Mouse (Mus musculus) MEL (cell line): Measurements from ENCODE around the gene P2rx7.

Experiments
- CTCF ChIP-seq, 3 experiments: IDR thresholded peaks in 2 of 3; conservative IDR thresholded peaks in 1 of 3; 2 replicates each; pipeline ENCODE4 v1.5.1; 2011 to 2012; ENCODE audit warnings: low read length in 3 of 3, low read depth in 2 of 3, mild to moderate bottlenecking in 2 of 3, improper control_type of control experiment in 1 of 3, inconsistent platforms in 1 of 3, mixed read lengths in 1 of 3, moderate library complexity in 1 of 3; ENCODE audit not compliant: control insufficient read depth in 1 of 3, insufficient read depth in 1 of 3, poor library complexity in 1 of 3, severe bottlenecking in 1 of 3
- E2F4 ChIP-seq: IDR thresholded peaks from 2 replicates; pipeline ENCODE4 v1.6.1; 2011; ENCODE audit warnings: low read depth, low read length, improper control_type of control experiment, borderline replicate concordance
- ELF1 ChIP-seq: IDR thresholded peaks from 2 replicates; pipeline ENCODE4 v1.6.1; 2014; ENCODE audit warnings: low read depth, mild to moderate bottlenecking, inconsistent platforms, low read length, improper control_type of control experiment, moderate library complexity
- EP300 ChIP-seq, 2 experiments: IDR thresholded peaks; 2 replicates each; pipeline ENCODE4 v1.6.1; 2011; ENCODE audit warnings: improper control_type of control experiment in 2 of 2, low read length in 2 of 2, low read depth in 1 of 2, mild to moderate bottlenecking in 1 of 2
- KAT2A ChIP-seq: conservative IDR thresholded peaks from 2 replicates; pipeline ENCODE4 v1.6.1; 2012; ENCODE audit warnings: low read depth, low read length, improper control_type of control experiment, inconsistent platforms
- MAFK ChIP-seq: IDR thresholded peaks from 2 replicates; pipeline ENCODE4 v1.6.1; 2011; ENCODE audit warnings: low read depth, mild to moderate bottlenecking, low read length, improper control_type of control experiment, borderline replicate concordance
- MAZ ChIP-seq: IDR thresholded peaks from 2 replicates; pipeline ENCODE4 v1.6.1; 2012; ENCODE audit warnings: low read depth, mild to moderate bottlenecking, inconsistent platforms, low read length, improper control_type of control experiment
- MXI1 ChIP-seq: IDR thresholded peaks from 2 replicates; pipeline ENCODE4 v1.6.1; 2011; ENCODE audit warnings: mild to moderate bottlenecking, low read depth, low read length, improper control_type of control experiment
- POLR2A ChIP-seq, 2 experiments: IDR thresholded peaks; 2 replicates each; pipeline ENCODE4 v1.6.1; 2011 to 2012; ENCODE audit warnings: low read length in 2 of 2, mild to moderate bottlenecking in 2 of 2, control low read depth in 1 of 2, improper control_type of control experiment in 1 of 2, low read depth in 1 of 2, moderate library complexity in 1 of 2; ENCODE audit not compliant: control insufficient read depth in 1 of 2, insufficient read depth in 1 of 2, poor library complexity in 1 of 2
- SMC3 ChIP-seq: IDR thresholded peaks from 2 replicates; pipeline ENCODE4 v1.6.1; 2011; ENCODE audit warnings: low read depth, low read length, improper control_type of control experiment
- USF1 ChIP-seq: IDR thresholded peaks from 2 replicates; pipeline ENCODE4 v1.6.1; 2014; ENCODE audit warnings: low read depth, mild to moderate bottlenecking, inconsistent platforms, low read length, improper control_type of control experiment, moderate library complexity
- ZNF384 ChIP-seq: IDR thresholded peaks from 2 replicates; pipeline ENCODE4 v1.6.1; 2012; ENCODE audit warnings: low read depth, mild to moderate bottlenecking, inconsistent platforms, low read length, improper control_type of control experiment

DNA sequence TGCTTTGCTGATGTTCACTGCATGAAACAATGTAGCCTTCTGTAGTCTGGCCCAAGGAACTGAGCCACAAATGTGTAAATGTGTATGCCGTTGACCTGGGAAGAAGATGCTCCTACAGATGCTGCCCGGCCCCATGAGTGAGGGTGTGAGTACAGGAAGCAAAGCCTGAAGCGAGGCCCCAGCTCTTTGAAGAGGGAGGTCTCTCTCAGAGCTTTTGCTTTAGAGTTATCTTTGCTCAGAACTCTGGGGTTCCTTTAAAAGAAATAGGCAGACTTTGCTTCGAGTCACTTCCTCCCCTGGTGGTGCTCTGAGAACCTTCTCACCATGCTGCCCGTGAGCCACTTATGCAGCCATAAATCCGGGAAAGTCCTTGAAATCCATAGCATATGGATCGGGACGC is 6.4 kb downstream of the P2rx7 start:
- TF ChIP-seq EP300 (IDR thresholded peaks at IDR 0.05; ENCODE audit: low read depth in 1 of 2, low read length in 2 of 2), result no peak
- no peak for TF ChIP-seq SMC3
- no peak for TF ChIP-seq CTCF (IDR thresholded peaks at IDR 0.05 in 2 of 3, conservative IDR thresholded peaks at IDR 0.05 in 1 of 3; ENCODE audit: control insufficient read depth in 1 of 3, insufficient read depth in 1 of 3, low read depth in 2 of 3, low read length in 3 of 3, poor library complexity in 1 of 3, severe bottlenecking in 1 of 3)
- no peak for TF ChIP-seq MAZ
- no peak for TF ChIP-seq MAFK
- TF ChIP-seq E2F4, result no peak
- no peak for TF ChIP-seq ZNF384
- no peak for TF ChIP-seq ELF1
- TF ChIP-seq POLR2A (IDR thresholded peaks at IDR 0.05; ENCODE audit: control insufficient read depth in 1 of 2, insufficient read depth in 1 of 2, low read depth in 1 of 2, low read length in 2 of 2, poor library complexity in 1 of 2), result no peak
- no peak for TF ChIP-seq KAT2A
- no peak for TF ChIP-seq MXI1
- TF ChIP-seq USF1, result 0 out of 2 replicates have a peak, but pooled peaks have one; percentile 14
